Mouse (Mus musculus): ENCODE results near the gene Ptprn2.

Ptprn2 gene

DNA sequence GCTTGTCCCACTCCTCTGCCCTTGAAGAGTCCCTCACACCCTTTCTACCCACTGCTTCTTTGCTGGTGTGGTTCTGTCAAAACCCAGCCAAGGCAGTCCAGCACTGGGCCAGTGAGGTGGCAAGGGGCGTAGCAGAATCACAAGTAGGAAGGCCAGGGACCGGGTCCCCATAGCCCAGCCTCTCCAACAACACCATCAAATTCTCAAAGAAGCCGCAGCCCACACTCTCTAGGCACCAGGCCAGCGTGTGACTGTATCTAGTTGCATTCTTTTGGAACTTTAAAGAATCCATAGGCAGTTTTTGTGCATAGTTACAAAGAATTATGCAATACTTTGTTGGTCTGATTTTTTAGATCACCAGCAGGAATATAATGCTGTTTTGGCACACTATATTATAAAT, 728.8 kb downstream of the Ptprn2 start:
- DNase-seq (ENCODE audit: low spot score in 2 of 2) = no peak

GRCm38 (mm10) chr12:117214919-117215318, 729.4 kb downstream of the Ptprn2 start:
- peak in 1 of 2 experiments; percentile 37 for DNase-seq (ENCODE audit: low spot score in 2 of 2)

GRCm38 (mm10) chr12:117221909-117222308, 736.4 kb downstream of the Ptprn2 start:
- DNase-seq (ENCODE audit: low spot score in 2 of 2) = no peak

DNA sequence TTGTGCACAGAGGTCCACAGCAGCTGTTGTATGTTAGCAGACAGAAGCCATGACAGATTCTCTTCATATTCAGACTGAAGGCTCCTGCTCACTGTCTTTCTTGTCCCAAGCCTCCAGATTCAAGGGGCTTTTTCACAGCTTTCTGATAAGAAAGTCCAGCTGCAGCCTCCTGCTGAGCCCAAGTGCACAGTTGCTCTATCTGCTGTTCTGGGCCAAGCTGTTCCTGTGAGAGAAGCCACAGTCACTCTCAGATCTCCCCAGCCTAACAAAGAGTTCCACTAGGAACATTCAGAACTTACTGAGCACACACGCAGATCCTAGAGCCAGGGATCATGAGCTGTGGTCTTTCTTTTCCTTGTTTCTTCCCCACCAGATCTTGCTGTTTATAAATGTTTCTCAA, 738.5 kb downstream of the Ptprn2 start:
- DNase-seq (ENCODE audit: low spot score in 2 of 2) = no peak

GRCm38 (mm10) chr12:117227236-117227635, 741.7 kb downstream of the Ptprn2 start:
- no peak for DNase-seq (ENCODE audit: low spot score in 2 of 2)

DNA sequence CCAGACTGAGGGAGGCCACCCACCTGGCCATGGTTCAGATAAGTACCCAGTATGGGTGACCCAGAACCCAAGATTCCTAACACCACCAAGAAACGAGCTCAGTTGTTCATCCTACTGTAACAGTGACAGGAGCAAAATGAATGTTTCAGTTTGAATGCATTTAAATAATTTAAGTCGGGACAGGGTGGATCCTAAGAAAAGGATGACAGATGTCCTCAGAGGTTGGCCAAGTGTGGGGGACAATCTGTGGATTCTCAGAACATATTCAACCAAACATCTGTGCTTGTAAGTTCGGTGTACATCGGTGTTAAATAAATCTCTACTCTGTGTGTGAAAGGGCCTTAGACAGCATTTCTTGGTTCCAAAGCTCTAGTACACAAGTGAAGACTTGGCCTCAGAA, 743.9 kb downstream of the Ptprn2 start:
- DNase-seq (ENCODE audit: low spot score in 2 of 2) = no peak

DNA sequence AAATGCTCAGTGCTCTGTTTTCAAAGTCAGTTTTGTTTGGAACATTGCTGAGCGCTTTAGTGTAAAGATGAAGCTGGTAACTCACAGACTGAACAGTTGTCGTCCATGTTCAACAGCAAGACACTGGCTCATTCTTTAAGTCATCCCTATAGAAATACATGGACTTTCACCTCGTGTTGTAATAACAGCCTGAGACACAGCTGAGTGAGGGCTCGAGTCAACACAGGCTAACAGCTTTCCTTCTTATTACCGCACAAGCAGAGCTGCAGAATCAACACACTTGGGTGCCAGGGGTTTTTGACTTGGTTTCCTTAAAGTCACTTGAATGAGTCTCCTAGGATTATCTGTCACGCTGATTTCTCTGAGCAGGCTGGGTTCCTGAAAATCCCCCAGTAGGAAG, 744.8 kb downstream of the Ptprn2 start:
- no peak for DNase-seq (ENCODE audit: low spot score in 2 of 2)

DNA sequence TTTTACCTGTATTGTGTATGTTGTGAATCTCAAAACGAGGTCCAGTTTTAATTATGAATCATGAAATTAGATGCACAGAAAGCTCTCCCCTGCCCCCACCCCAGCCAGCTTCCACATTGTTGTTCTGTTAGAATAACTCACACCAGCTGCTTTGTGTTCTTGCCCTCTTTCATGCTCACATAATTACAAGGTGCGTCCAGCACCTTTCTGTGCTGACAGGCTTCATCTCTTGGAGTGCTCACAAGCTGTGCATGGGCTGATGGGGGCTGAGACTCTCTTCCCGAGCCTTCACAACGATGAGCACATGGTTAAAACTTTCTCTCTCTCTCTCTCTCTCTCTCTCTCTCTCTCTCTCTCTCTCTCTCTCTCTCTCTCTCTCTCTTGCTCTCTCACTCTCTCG, 746.3 kb downstream of the Ptprn2 start:
- DNase-seq (ENCODE audit: low spot score in 2 of 2) = no peak

DNA sequence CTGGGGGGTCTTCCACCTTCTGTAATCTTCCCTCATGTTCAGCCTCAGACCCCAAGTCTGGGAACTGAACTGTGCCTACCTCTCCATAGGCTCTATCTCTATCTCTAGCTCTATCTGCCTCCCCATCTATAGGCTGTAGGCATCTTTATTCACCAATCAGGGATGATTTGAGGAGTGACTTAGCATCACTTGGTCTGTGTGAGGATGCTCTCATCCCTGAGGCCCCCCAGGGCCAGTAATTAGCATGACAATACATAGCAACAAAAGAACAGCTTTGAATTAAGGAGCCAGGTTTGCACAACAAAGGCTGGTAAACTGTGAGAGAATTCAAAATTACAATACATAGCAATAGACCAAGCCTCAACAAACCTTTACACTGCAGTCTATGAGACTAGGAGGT, 749.6 kb downstream of the Ptprn2 start:
- DNase-seq (ENCODE audit: low spot score in 2 of 2) = no peak

GRCm38 (mm10) chr12:117236020-117236734, 750.7 kb downstream of the Ptprn2 start:
- DNase-seq (ENCODE audit: low spot score in 2 of 2) = no peak

DNA sequence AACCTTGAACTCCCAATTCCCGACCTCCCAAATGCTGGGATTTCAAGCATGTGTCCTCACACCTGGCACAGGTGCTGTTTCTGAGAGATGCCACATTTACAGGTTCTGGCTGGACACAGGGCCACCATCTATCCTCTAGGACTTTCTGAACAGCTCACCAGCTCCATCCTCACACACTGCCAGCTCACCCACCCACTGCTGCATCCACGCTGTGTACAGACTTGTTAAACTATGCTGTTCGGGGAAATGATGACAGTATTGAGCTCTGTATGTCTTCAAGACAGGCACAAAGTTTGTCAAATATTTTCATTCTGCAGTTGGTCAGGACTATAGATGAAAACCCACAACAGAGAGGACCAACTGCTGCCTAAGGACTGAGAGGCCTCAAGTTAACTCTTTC, 751.5 kb downstream of the Ptprn2 start:
- no peak for DNase-seq (ENCODE audit: low spot score in 2 of 2)

GRCm38 (mm10) chr12:117239927-117240715, 754.6 kb downstream of the Ptprn2 start:
- DNase-seq (ENCODE audit: low spot score in 2 of 2) = no peak

DNA sequence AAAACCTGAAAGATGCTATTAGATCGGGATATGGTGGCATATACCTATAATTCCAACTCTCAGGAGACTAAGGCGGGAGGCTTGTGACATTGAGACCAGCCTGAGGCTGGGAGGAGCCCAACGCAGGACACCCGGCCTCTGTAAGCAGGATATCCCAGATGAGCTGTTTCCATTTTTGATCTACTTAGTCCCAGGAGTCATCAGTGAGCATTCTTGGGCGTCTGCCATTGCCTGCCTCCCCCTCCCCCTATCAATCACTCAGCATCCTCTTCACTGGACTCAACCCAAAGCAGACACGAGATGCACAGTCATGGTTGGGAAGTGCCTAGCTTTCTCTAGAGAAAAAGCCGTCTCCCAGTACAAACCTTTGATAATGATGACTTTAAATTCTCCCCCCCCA, 756.7 kb downstream of the Ptprn2 start:
- DNase-seq (ENCODE audit: low spot score in 2 of 2) = no peak

GRCm38 (mm10) chr12:117245885-117246478, 760.5 kb downstream of the Ptprn2 start:
- DNase-seq (ENCODE audit: low spot score in 2 of 2) = no peak

GRCm38 (mm10) chr12:117250465-117250864, 764.9 kb downstream of the Ptprn2 start:
- no peak for DNase-seq (ENCODE audit: low spot score in 2 of 2)

- DNase-seq (ENCODE audit: low spot score in 2 of 2) = no peak
Measured at GRCm38 (mm10) chr12:117251663-117252425, 766.3 kb downstream of the Ptprn2 start.

GRCm38 (mm10) chr12:117252426-117252779, 766.9 kb downstream of the Ptprn2 start:
- DNase-seq (ENCODE audit: low spot score in 2 of 2) = no peak

DNA sequence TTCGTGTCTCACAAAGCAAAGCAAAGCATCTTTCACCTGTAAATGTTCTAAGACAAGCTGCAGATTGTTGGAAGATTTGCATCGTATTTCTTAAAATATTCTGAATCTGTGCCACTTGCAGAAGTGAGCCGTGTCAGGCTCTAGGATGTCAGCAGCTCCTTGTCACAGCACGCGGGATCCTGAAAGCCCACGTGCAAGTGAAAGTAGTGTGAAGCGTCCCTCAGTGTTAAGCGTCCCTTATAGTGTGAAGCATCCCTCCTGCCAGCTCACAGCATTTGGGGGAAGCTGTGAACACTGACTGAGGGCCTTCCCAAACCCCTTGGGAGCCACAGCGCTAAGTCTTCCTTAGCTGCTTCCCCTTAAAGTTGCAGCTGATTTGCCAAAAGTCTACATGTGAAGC, 768.8 kb downstream of the Ptprn2 start:
- no peak for DNase-seq (ENCODE audit: low spot score in 2 of 2)

- DNase-seq (ENCODE audit: low spot score in 2 of 2) = no peak
Measured at GRCm38 (mm10) chr12:117255325-117255724, 769.8 kb downstream of the Ptprn2 start.

GRCm38 (mm10) chr12:117255776-117256342, 770.3 kb downstream of the Ptprn2 start:
- no peak for DNase-seq (ENCODE audit: low spot score in 2 of 2)

- no peak for DNase-seq (ENCODE audit: low spot score in 2 of 2)
Measured at GRCm38 (mm10) chr12:117256849-117257204, 771.3 kb downstream of the Ptprn2 start.
